Mouse (Mus musculus) liver, adult 2 months (tissue): ENCODE measurements at regions not wholly inside any gene's neighbourhood (a gene's known extent, or its start where the extent isn't known, plus 50 kb on each side); places are given as distances from the start of the nearest gene placed in this dataset.

Source experiments
- CTCF ChIP-seq: fragments of 200-500 bp; IDR thresholded peaks from 2 replicates; pipeline ENCODE4 v1.5.1; 2011; ENCODE audit warnings: low read depth, low read length, control low read depth
- POLR2A ChIP-seq: fragments of 200-500 bp; IDR thresholded peaks from 2 replicates; pipeline ENCODE4 v1.6.1; 2011; ENCODE audit warnings: low read length, control low read depth; ENCODE audit not compliant: insufficient read depth; ENCODE audit errors: extremely low read depth

DNA sequence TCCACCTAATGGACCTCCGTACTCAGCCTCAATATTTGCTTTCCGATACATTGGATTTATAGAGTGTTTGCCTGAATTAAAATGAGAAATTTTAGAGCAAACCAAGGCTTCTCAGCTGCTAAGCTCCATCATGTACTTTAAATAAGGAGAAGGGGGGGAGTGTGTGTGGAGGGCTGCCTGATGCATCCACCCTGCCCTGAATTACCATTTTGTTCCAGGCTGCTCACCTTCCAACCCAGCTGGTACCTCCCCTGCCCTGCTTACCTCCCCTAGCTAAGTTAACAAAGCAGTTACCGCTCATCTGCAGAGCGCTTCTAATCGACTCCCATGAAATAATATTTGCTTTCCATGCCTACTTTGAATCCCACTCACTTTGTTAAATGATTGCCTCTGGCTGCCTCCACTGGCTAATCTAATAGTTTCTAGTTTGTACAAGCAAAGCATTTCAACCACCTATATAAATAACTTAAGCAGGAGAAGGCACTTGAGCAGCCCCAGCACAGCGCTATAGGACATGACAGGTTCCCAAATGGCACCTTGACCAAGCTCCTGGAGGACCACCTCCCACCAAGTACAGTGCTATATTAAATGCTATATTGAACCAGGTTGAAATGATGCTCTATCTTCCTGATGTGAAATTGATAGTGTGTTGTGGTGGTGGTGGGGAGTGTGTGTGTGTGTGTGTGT lies 449.0 kb downstream of the Gm826 start:
- TF ChIP-seq CTCF (no peak), POLR2A (no peak)
